Mouse (Mus musculus): ENCODE measurements around the gene Slc25a34. TPM values are rescaled to one million over a fixed set of nuclear protein-coding genes. Genes with fewer than 3 reads are reported as not detected.

The Slc25a34 gene
- total RNA-seq, 1 experiment from 2014 or later = not detected

GRCm38 (mm10) chr4:141651286-141651685, 27.7 kb upstream of the Slc25a34 start:
- ATAC-seq (replicated peaks in 1 of 2; ENCODE audit: insufficient read depth in 1 of 2, low FRiP score in 2 of 2, low TSS enrichment in 1 of 2, low read depth in 1 of 2, poor library complexity in 2 of 2, severe bottlenecking in 2 of 2) = no peak

- ATAC-seq (replicated peaks in 1 of 2; ENCODE audit: insufficient read depth in 1 of 2, low FRiP score in 2 of 2, low TSS enrichment in 1 of 2, low read depth in 1 of 2, poor library complexity in 2 of 2, severe bottlenecking in 2 of 2) = no peak
These were observed 25.6 kb upstream of the Slc25a34 start for GRCm38 (mm10) chr4:141649244-141649643.

GRCm38 (mm10) chr4:141648262-141648661, 24.6 kb upstream of the Slc25a34 start:
- ATAC-seq (replicated peaks in 1 of 2; ENCODE audit: insufficient read depth in 1 of 2, low FRiP score in 2 of 2, low TSS enrichment in 1 of 2, low read depth in 1 of 2, poor library complexity in 2 of 2, severe bottlenecking in 2 of 2) = no peak

GRCm38 (mm10) chr4:141647187-141647586, 23.6 kb upstream of the Slc25a34 start:
- no peak for ATAC-seq (replicated peaks in 1 of 2; ENCODE audit: insufficient read depth in 1 of 2, low FRiP score in 2 of 2, low TSS enrichment in 1 of 2, low read depth in 1 of 2, poor library complexity in 2 of 2, severe bottlenecking in 2 of 2)

GRCm38 (mm10) chr4:141645988-141646387, 22.4 kb upstream of the Slc25a34 start:
- no peak for ATAC-seq (replicated peaks in 1 of 2; ENCODE audit: insufficient read depth in 1 of 2, low FRiP score in 2 of 2, low TSS enrichment in 1 of 2, low read depth in 1 of 2, poor library complexity in 2 of 2, severe bottlenecking in 2 of 2)

GRCm38 (mm10) chr4:141643118-141643855, 19.7 kb upstream of the Slc25a34 start:
- no peak for ATAC-seq (replicated peaks in 1 of 2; ENCODE audit: insufficient read depth in 1 of 2, low FRiP score in 2 of 2, low TSS enrichment in 1 of 2, low read depth in 1 of 2, poor library complexity in 2 of 2, severe bottlenecking in 2 of 2)

- ATAC-seq (replicated peaks in 1 of 2; ENCODE audit: insufficient read depth in 1 of 2, low FRiP score in 2 of 2, low TSS enrichment in 1 of 2, low read depth in 1 of 2, poor library complexity in 2 of 2, severe bottlenecking in 2 of 2) = no peak
These were observed 18.6 kb upstream of the Slc25a34 start for GRCm38 (mm10) chr4:141641961-141642811.

- no peak for ATAC-seq (replicated peaks in 1 of 2; ENCODE audit: insufficient read depth in 1 of 2, low FRiP score in 2 of 2, low TSS enrichment in 1 of 2, low read depth in 1 of 2, poor library complexity in 2 of 2, severe bottlenecking in 2 of 2)
These were observed 17.7 kb upstream of the Slc25a34 start for GRCm38 (mm10) chr4:141641353-141641771.

GRCm38 (mm10) chr4:141639474-141639873, 15.9 kb upstream of the Slc25a34 start:
- ATAC-seq (replicated peaks in 1 of 2; ENCODE audit: insufficient read depth in 1 of 2, low FRiP score in 2 of 2, low TSS enrichment in 1 of 2, low read depth in 1 of 2, poor library complexity in 2 of 2, severe bottlenecking in 2 of 2) = no peak

GRCm38 (mm10) chr4:141636693-141637092, 13.1 kb upstream of the Slc25a34 start:
- ATAC-seq (replicated peaks in 1 of 2; ENCODE audit: insufficient read depth in 1 of 2, low FRiP score in 2 of 2, low TSS enrichment in 1 of 2, low read depth in 1 of 2, poor library complexity in 2 of 2, severe bottlenecking in 2 of 2) = no peak

- no peak for ATAC-seq (replicated peaks in 1 of 2; ENCODE audit: insufficient read depth in 1 of 2, low FRiP score in 2 of 2, low TSS enrichment in 1 of 2, low read depth in 1 of 2, poor library complexity in 2 of 2, severe bottlenecking in 2 of 2)
These were observed 12.4 kb upstream of the Slc25a34 start for GRCm38 (mm10) chr4:141635991-141636390.

GRCm38 (mm10) chr4:141632111-141632873, 8.7 kb upstream of the Slc25a34 start:
- ATAC-seq (replicated peaks in 1 of 2; ENCODE audit: insufficient read depth in 1 of 2, low FRiP score in 2 of 2, low TSS enrichment in 1 of 2, low read depth in 1 of 2, poor library complexity in 2 of 2, severe bottlenecking in 2 of 2) = no peak

GRCm38 (mm10) chr4:141631250-141631649, 7.6 kb upstream of the Slc25a34 start:
- ATAC-seq (replicated peaks in 1 of 2; ENCODE audit: insufficient read depth in 1 of 2, low FRiP score in 2 of 2, low TSS enrichment in 1 of 2, low read depth in 1 of 2, poor library complexity in 2 of 2, severe bottlenecking in 2 of 2) = no peak

GRCm38 (mm10) chr4:141630021-141630420, 6.4 kb upstream of the Slc25a34 start:
- no peak for ATAC-seq (replicated peaks in 1 of 2; ENCODE audit: insufficient read depth in 1 of 2, low FRiP score in 2 of 2, low TSS enrichment in 1 of 2, low read depth in 1 of 2, poor library complexity in 2 of 2, severe bottlenecking in 2 of 2)

GRCm38 (mm10) chr4:141628661-141629060, 5.0 kb upstream of the Slc25a34 start:
- ATAC-seq (replicated peaks in 1 of 2; ENCODE audit: insufficient read depth in 1 of 2, low FRiP score in 2 of 2, low TSS enrichment in 1 of 2, low read depth in 1 of 2, poor library complexity in 2 of 2, severe bottlenecking in 2 of 2) = no peak

GRCm38 (mm10) chr4:141627502-141627901, 3.9 kb upstream of the Slc25a34 start:
- ATAC-seq (replicated peaks in 1 of 2; ENCODE audit: insufficient read depth in 1 of 2, low FRiP score in 2 of 2, low TSS enrichment in 1 of 2, low read depth in 1 of 2, poor library complexity in 2 of 2, severe bottlenecking in 2 of 2) = no peak

- no peak for ATAC-seq (replicated peaks in 1 of 2; ENCODE audit: insufficient read depth in 1 of 2, low FRiP score in 2 of 2, low TSS enrichment in 1 of 2, low read depth in 1 of 2, poor library complexity in 2 of 2, severe bottlenecking in 2 of 2)
These were observed 2.3 kb upstream of the Slc25a34 start for GRCm38 (mm10) chr4:141625774-141626550.

All from hematopoietic stem cell, adult 5-6 weeks (primary cell).